Mouse (Mus musculus) macrophage (primary cell): ENCODE results near the gene Zfp120. TPM values are rescaled to one million over a fixed set of nuclear protein-coding genes. Genes with fewer than 3 reads are reported as not detected.
A peak's percentile ranks its signal among the peaks of the same experiment; 100 is the strongest.
"Not testable (repeated sequence)": the region's sequence is repeated elsewhere in the genome, so short reads cannot be mapped to it uniquely, and the experiment has no call there.

ENCODE experiments used
- H3K27ac ChIP-seq: fragments of 350-480 bp; formaldehyde crosslinking; 2 replicates; pipeline ENCODE4 v1.9.0; 2021
- H3K36me3 ChIP-seq: fragments of 350-480 bp; formaldehyde crosslinking; 2 replicates; pipeline ENCODE4 v1.9.0; 2021; ENCODE audit errors: inconsistent target
- H3K4me3 ChIP-seq: fragments of 350-480 bp; formaldehyde crosslinking; 2 replicates; pipeline ENCODE4 v1.9.0; 2021; ENCODE audit errors: inconsistent target
- H3K79me2 ChIP-seq: fragments of 350-480 bp; formaldehyde crosslinking; 2 replicates; pipeline ENCODE4 v1.9.0; 2021; ENCODE audit errors: inconsistent target
- WGBS: methylation state at CpG from one replicate; pipeline ENCODE4 v1.1.7; 2026; ENCODE audit warnings: inconsistent platforms; ENCODE audit not compliant: missing documents; 5-methylcytosine and 5-hydroxymethylcytosine counted together
- polyA plus RNA-seq: library from polyadenylated mRNA; stranded (reverse); fragments of 250-400 nt; gene quantifications from 3 replicates; pipeline ENCODE4 v1.2.4, GENCODE M21; 2018; ENCODE audit warnings: inconsistent platforms
- total RNA-seq, 78 experiments: library from RNA; depleted of rRNA; stranded (reverse); fragments of 250-400 nt; gene quantifications; 1 replicate in 9 of 78; 2 replicates in 24 of 78; 3 replicates in 43 of 78; 4 replicates in 2 of 78; pipeline ENCODE4 v1.2.4; 2018; ENCODE audit warnings: inconsistent platforms in 56 of 78

Zfp120 gene
- total RNA-seq (2018; cell fraction: chromatin; rRNA removed), result 10 to 100 TPM in 11 of 26 experiments, 1 to 10 TPM in 15; 1.2 to 35.5 (median 8.8) TPM
- total RNA-seq (2018; cell fraction: cytosol; rRNA removed), result 10 to 100 TPM in 22 of 26 experiments, 1 to 10 TPM in 4; 7.1 to 26.7 (median 19.6) TPM
- 10 to 100 TPM in 14 of 26 experiments, 1 to 10 TPM in 12; 3.7 to 38.4 (median 11.9) TPM for total RNA-seq (2018; cell fraction: nucleus; rRNA removed)
- 21.7 to 23.5 TPM (median 23.4 TPM) in 3 replicates for polyA plus RNA-seq

GRCm38 (mm10) chr2:150136435-150136897 lies at the start of gene Zfp120:
Zfp120 (minus strand) TSS chr2:150136708.
- Histone ChIP-seq H3K79me2 (peaks cover 50% of the 10 kb centered on the region), H3K4me3 (peak within 1 kb of the TSS; percentile 84), H3K27ac (peak within 1 kb of the TSS; percentile 83), H3K36me3 (peaks cover 8% of the 10 kb centered on the region; the same call in 1 of the 2 replicates)
- WGBS, result 0% methylated on average over 13 of the region's 13 CpGs

GRCm38 (mm10) chr2:150181570-150181999 lies 45.1 kb upstream of the Zfp120 start, which contains the start of gene Gm14139:
Gm14139 (plus strand) TSS chr2:150181755.
- not testable (repeated sequence) for H3K27ac ChIP-seq, H3K36me3 ChIP-seq, H3K79me2 ChIP-seq, H3K4me3 ChIP-seq
- 75% methylated on average over 6 of the region's 7 CpGs for WGBS

- not testable (repeated sequence) for H3K79me2 ChIP-seq
These were observed 44.5 kb upstream of the Zfp120 start for GRCm38 (mm10) chr2:150181046-150181445.

GRCm38 (mm10) chr2:150179579-150179978 lies 43.1 kb upstream of the Zfp120 start, which contains the start of gene Gm10770:
Gm10770 (minus strand) TSS chr2:150179679.
- H3K4me3 ChIP-seq, H3K36me3 ChIP-seq, H3K27ac ChIP-seq, H3K79me2 ChIP-seq: not testable (repeated sequence)
- 88% methylated on average over 4 of the region's 4 CpGs for WGBS

More at GRCm38 (mm10) chr2:150181046-150181445, 44.5 kb upstream of the Zfp120 start:
- not testable (repeated sequence) for H3K27ac ChIP-seq, H3K4me3 ChIP-seq, H3K36me3 ChIP-seq

GRCm38 (mm10) chr2:150173833-150174232 lies 37.3 kb upstream of the Zfp120 start:
- Histone ChIP-seq H3K36me3 (no peaks in the 10 kb centered on the region), H3K27ac (no peak overlapping the region), H3K4me3 (no peak overlapping the region), H3K79me2 (no peaks in the 10 kb centered on the region)

- Histone ChIP-seq H3K27ac (no peak overlapping the region), H3K4me3 (no peak overlapping the region), H3K36me3 (no peaks in the 10 kb centered on the region), H3K79me2 (no peaks in the 10 kb centered on the region)
These were observed 30.2 kb upstream of the Zfp120 start for GRCm38 (mm10) chr2:150166703-150167102.

- Histone ChIP-seq H3K79me2 (peaks cover 87% of the 10 kb centered on the region), H3K36me3 (peaks cover 35% of the 10 kb centered on the region), H3K4me3 (no peak overlapping the region), H3K27ac (0 out of 2 replicates have a peak overlapping the region, but pooled peaks have one; percentile 2)
- WGBS, result 89% methylated on average over 2 of the region's 2 CpGs
These were observed 3.7 kb downstream of the Zfp120 start for GRCm38 (mm10) chr2:150132773-150133172.

GRCm38 (mm10) chr2:150132002-150132401 lies 4.5 kb downstream of the Zfp120 start:
- 0 out of 2 replicates have a peak overlapping the region, but pooled peaks have one; percentile 2 for H3K27ac ChIP-seq
- peaks cover 95% of the 10 kb centered on the region for H3K79me2 ChIP-seq
- H3K36me3 ChIP-seq, result peaks cover 37% of the 10 kb centered on the region
- H3K4me3 ChIP-seq, result not testable (repeated sequence)
- WGBS, result 0% methylated on average over 1 of the region's 1 CpGs

- Histone ChIP-seq H3K4me3 (no peak overlapping the region), H3K79me2 (no peaks in the 10 kb centered on the region), H3K27ac (no peak overlapping the region), H3K36me3 (peaks cover 24% of the 10 kb centered on the region)
- 81% methylated on average over 10 of the region's 10 CpGs for WGBS
These were observed 25.1 kb downstream of the Zfp120 start for GRCm38 (mm10) chr2:150111247-150111912.

- not testable (repeated sequence) for H3K4me3 ChIP-seq, H3K27ac ChIP-seq, H3K36me3 ChIP-seq, H3K79me2 ChIP-seq
- 21% methylated on average over 2 of the region's 2 CpGs for WGBS
These were observed 36.9 kb downstream of the Zfp120 start for GRCm38 (mm10) chr2:150099618-150100017.

Other genes starting within 250 kb of the Zfp120 start
- not detected in 3 replicates for gene Gm10770, start 43.0 kb upstream of the Zfp120 start, polyA plus RNA-seq
- gene Gm14139, start 45.0 kb upstream of the Zfp120 start, polyA plus RNA-seq, result not detected in 3 replicates
- 1.5 to 2.1 TPM (median 2.1 TPM) in 3 replicates for gene Zfp937, start 81.4 kb upstream of the Zfp120 start, polyA plus RNA-seq
- gene Gm21994, start 118.9 kb upstream of the Zfp120 start, polyA plus RNA-seq, result 1.4 to 8.2 TPM (median 4.3 TPM) in 3 replicates
- not detected in 3 replicates for gene Gm14124, start 120.8 kb upstream of the Zfp120 start, polyA plus RNA-seq
- not detected in 3 replicates for gene Gm10130, start 187.0 kb upstream of the Zfp120 start, polyA plus RNA-seq
- 1.1 to 2.4 TPM (median 2.0 TPM) in 3 replicates for gene 3300002I08Rik, start 226.1 kb upstream of the Zfp120 start, polyA plus RNA-seq